Mouse (Mus musculus): ENCODE measurements around the gene Nme1.
"Not testable (repeated sequence)": the region's sequence is repeated elsewhere in the genome, so short reads cannot be mapped to it uniquely, and the experiment has no call there.

The Nme1 gene

DNA sequence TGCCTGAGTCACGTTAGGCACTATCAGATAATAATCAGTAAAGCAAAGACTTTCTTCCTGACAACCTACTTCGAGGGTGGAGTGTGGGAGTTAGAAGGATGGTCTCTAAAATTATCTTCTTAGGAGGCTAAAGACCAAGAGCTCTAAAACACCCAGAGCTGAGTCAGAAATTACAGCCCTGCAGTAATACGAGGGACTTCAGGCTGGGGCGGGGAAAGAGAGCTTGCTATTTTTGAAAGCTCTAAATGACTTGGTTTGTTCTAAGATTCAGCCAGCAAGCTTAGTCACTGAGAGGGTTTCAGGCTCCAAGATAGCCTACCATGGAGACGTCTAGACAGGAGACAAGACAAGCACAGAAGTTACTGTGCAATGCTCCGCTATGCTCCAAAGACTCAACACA lies 2.9 kb downstream of the Nme1 start:
- no peak for DNase-seq (ENCODE audit: low spot score)

DNA sequence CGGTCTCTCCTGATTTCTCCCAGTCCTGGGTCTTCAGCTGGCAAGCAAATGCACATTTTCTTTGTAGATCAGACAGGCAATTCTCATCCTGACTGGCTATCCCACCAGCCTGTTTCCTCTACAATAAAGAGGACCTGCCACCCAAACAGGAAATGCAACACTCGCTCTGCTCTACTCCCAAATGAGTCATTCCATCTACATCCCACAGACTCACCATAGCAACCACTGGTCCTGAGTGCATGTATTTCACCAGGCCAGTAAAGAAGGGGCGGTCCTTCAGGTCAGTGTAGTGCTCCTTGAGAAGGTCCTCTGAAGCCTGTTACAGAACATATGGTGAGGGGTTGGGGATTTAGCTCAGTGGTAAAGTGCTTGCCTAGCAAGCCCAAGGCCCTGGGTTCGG lies 5.3 kb downstream of the Nme1 start:
- DNase-seq (ENCODE audit: low spot score) = no peak

DNA sequence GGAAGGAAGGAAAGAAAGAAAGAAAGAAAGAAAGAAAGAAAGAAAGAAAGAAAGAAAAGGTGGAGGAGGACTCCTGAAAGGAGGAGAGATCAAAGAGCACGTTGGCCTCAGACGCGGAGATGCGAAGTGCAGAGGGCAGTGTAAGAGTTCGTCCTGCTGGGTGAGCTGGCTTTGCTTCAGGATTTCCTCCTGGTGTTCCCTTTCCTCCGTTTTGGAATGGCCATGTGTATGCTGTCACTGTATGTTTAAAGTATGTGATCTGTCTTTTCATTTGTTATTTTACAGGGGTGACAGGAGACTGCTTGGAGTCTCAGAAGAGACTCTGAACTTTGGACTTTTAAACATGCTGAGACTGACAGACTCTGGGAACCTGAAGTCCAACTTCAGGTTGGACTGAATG lies 6.8 kb downstream of the Nme1 start:
- no peak for DNase-seq (ENCODE audit: low spot score)

DNA sequence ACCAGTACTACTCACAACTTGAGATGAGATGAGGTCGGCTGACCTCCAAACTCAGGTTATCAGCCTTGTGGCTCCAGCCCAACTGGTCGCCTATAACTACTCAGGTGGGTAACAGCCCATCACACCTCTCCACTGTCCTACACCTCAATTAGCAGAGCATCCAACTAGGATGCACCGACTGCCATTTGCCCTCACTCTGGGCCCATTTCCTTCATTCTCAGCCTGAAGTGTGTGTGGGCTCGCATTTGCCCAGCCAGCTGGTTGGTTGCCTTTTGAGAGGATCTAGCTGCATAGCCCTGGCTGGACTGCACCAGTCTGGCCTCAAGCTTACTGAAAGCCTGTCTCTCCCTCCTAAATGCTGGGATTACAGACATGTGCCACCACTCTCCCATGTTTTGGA lies 10.6 kb downstream of the Nme1 start:
- DNase-seq (ENCODE audit: low spot score) = no peak

DNA sequence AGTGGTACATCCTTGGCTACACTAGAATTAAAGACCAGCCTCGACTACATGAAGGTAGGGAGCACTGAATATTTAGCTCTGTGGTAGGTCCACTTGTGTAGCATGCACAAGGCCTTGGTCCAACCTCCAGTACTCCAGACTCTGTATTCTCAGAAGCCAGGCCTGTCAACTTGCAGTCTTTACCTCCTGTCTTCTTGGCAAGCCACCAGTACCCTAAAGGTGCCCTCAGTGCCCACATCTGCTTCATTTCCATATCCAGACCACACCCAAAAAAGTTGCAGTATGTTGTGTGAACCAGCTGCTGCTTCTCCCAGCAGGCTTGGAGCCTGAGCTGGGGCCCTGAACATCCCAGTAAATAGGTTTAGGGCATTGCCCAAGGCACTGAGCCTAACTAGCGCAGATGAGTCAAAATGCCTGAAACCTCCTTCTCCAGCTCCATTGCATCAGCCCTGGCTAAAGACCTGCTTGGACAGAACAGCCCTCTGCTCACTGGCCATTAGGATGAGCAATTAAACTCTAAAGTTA lies 11.2 kb downstream of the Nme1 start:
- DNase-seq (ENCODE audit: low spot score) = no peak

- DNase-seq (ENCODE audit: low spot score) = no peak
Observed at GRCm38 (mm10) chr11:93956159-93956558, 12.2 kb downstream of the Nme1 start, which contains the start of gene Nme2. TSS of gene Nme2 (minus strand) at chr11:93956259.

DNA sequence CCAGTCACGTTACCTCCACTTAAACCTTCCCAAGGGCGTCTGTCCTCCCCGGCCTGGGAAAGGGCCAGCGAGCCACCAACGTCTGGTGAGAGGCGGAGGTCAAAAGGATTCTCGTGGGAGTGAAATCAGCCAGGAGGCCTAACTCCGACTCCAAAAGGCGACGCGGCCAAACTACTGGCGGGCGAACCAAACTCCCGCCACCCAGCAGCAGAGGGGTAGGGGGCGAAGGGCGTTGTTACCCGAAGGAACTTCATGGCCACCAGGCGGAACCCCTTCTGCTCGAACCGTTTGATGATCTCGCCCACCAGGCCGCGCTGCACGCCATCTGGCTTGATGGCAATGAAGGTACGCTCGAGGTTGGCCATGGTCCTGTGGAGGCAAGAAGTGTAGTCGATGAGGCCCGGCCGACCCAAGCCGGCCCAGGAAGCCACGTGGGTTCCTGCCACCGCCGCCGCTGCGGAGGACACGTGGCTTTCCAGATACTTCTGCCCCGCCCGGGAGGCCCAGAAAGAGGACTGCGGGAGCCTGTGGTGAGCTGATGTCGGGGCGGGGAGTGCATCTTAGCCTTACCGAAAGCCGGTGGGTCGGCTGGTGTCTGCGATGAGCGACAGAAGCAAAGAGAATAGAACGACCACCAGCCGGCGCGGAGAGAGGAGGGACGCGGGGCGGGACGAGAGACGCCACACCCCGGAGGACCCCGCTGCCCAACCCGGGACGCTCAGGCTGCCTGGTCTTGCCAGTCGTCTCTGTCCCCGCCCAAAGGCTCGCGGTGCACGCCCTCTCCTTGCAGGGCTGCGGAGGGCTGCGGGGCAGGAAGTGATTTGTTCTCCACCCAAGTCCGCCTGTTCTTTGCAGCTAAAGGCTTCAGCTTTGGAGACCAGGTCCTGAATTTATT lies 12.8 kb downstream of the Nme1 start:
- peak; percentile 97 for DNase-seq (ENCODE audit: low spot score)

DNA sequence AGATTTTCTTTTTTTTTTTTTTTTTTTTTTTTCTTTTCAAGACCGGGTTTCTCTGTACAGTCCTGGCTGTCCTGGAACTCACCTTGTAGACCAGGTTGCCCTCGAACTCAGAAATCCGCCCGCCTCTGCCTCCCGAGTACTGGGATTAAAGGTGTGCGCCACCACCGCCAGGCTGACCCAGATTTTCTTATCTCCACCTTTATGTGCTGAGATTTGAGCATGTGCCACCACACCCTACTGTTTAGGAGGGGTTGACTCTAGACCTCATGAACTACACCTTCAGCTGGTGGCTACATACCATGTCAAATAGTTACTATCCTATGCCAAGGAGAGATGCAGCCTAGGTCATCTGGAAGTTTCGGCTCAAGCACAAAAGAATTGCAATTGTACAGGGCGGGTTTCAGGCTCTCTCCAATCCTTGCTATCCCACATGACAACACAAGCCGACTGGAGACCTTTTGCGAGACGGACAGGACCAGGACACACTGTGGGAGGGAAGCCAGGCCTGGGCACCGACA lies 13.5 kb downstream of the Nme1 start:
- no peak for DNase-seq (ENCODE audit: low spot score)

- no peak for DNase-seq (ENCODE audit: low spot score)
Observed at GRCm38 (mm10) chr11:93952376-93952775, 15.9 kb downstream of the Nme1 start.

- DNase-seq (ENCODE audit: low spot score) = no peak
Observed at GRCm38 (mm10) chr11:93950045-93950444, 18.3 kb downstream of the Nme1 start.

DNA sequence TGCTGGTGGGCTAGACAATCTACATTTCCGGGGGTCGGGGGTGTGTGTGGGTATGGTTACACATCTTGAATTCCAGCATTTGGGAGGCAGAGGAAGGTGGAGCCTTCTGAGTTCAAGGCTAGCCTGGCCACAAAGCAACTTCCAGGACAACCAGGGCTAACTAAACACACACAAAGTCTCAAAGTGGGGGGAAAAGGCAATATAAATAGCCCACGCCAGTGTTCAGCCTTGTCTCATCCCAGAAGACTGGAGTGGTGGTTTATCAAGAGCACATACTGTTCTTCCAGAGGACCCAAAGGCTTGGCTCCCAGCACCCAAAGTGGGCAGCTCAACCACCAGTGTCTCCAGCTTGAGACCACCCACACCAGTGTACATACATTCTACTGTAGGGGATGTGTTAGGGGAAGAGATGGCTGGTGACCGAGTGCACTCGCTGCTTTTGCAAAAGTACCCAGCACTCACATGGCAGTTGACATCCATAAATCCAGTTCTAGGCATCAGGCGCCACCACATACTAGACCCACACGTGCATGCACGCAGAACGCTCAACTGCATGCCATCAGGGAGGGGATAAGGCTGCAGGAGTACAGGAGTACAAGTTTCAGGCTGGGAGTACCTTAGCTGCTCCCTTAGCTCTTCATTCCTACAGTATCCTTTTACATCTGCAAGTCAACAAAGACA lies 19.3 kb downstream of the Nme1 start:
- DNase-seq (ENCODE audit: low spot score) = no peak

- no peak for DNase-seq (ENCODE audit: low spot score)
Observed at GRCm38 (mm10) chr11:93944986-93945385, 23.3 kb downstream of the Nme1 start.

GRCm38 (mm10) chr11:93940906-93941305 lies 27.4 kb downstream of the Nme1 start:
- DNase-seq (ENCODE audit: low spot score) = no peak

GRCm38 (mm10) chr11:93929106-93929505 lies 39.2 kb downstream of the Nme1 start:
- no peak for DNase-seq (ENCODE audit: low spot score)

DNA sequence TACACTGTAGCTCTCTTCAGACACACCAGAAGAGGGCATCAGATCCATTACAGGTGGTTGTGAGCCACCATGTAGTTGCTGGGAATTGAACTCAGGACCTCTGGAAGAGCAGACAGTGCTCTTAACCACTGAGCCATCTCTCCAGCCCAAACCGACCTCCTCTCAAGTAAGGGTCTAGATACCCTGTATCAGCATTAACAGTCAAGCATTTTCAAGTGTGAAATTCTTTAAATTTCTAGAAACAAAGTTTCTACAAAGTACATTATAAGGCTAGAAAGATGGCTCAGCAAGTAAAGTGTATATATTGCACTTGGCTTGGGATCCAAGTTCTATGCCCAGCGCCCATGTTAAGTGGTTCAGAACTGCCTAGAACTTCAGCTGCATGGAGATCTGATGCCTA lies 53.3 kb downstream of the Nme1 start:
- DNase-seq (ENCODE audit: low spot score) = not testable (repeated sequence)

GRCm38 (mm10) chr11:93911603-93912002 lies 56.7 kb downstream of the Nme1 start:
- no peak for DNase-seq (ENCODE audit: low spot score)

- no peak for DNase-seq (ENCODE audit: low spot score)
Observed at GRCm38 (mm10) chr11:93908829-93909228, 59.5 kb downstream of the Nme1 start.

DNA sequence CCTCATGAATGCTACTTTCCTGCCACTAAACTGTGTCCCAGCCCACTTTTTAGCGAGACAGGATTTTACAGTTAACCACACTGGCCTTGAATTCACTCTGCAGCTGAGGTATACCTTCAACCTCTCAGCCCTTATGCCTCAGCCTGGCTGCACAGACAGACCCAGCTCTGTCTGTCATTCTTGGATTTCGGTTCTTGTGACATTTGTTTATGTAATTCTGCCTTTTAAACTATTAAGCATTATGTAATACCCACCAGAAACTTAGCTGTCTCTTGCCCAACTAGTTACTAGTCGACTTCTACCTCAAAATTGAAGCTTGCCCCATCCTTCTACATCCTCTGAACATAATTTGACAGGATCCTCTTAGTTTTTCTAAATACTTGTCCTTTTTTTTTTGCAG lies 60.5 kb downstream of the Nme1 start:
- no peak for DNase-seq (ENCODE audit: low spot score)
